Mouse (Mus musculus) heart, adult 9 months (tissue): ENCODE data around the gene Ing4.
"Not testable (repeated sequence)": the region's sequence is repeated elsewhere in the genome, so short reads cannot be mapped to it uniquely, and the experiment has no call there.

Experiments used
- DNase-seq, 2 experiments: peaks; one replicate each; pipeline ENCODE4 v3.0.0; 2022; ENCODE audit warnings: low spot score in 2 of 2

The Ing4 gene

GRCm38 (mm10) chr6:125041047-125041446 lies 1.5 kb downstream of the Ing4 start:
- DNase-seq, result no peak

- no peak for DNase-seq
Observed at GRCm38 (mm10) chr6:125042081-125042480, 2.5 kb downstream of the Ing4 start.

DNA sequence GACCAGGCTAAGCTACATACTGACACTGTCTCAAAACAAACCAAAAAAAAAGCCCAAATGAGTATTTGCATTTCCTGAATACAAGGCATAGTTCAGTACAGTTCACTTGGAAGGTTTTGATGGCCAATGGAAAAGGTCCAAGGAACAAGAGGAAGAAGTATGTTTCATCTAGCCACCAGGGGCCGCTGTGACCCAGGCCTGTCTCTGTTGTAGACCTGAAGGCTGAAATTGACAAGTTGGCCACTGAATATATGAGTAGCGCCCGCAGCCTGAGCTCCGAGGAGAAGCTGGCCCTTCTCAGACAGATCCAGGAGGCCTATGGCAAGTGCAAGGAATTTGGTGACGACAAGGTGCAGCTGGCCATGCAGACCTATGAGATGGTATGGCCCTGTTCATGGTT lies 7.1 kb downstream of the Ing4 start:
- DNase-seq, result peak; percentile 42 to 74

- DNase-seq, result no peak
Observed at GRCm38 (mm10) chr6:125049678-125050077, 10.1 kb downstream of the Ing4 start, which contains the start of gene Acrbp. Acrbp (plus strand) TSS chr6:125049689.

- no peak for DNase-seq
Observed at GRCm38 (mm10) chr6:125051237-125051636, 11.7 kb downstream of the Ing4 start.

DNA sequence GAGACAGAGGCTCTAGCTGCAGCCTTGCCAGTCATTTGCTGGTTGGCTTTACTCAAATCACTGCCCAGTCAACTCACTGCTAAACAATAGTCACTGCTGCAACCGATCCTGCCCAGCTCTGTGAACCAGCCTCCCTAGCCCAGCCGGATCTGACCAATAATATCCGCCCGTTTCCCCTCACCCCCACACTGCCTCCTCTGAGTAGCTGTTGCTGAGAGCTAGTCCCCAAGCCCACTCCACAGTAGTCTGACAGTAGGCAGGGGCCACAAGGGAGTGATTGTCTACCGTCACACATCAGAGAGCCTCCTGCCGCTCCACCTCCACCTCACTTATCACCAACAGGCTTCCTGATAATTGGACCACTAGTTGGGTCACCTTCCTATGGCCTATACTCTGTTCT lies 21.9 kb downstream of the Ing4 start:
- DNase-seq, result no peak

DNA sequence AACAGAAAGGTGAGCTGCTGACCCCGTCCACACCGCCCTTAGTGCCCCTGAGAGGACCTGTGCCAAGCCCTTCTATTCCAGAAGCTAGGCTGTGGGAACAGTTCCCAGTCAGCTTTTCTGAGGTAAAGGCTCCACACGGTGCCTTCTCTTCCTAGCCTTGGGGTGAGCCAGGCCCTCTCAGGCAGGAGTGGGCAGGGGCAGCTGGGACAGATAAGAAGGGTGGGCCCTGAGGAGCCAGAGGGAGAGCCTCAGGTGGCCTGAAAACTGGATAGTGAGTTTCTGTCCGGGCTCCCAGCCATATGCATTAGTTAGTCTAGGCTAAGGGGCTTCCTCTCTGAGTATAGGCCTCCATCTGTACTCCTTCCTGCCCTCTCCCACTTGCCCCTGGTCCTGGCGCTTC lies 23.0 kb downstream of the Ing4 start:
- DNase-seq, result no peak

- DNase-seq, result no peak
Observed at GRCm38 (mm10) chr6:125063906-125064305, 24.3 kb downstream of the Ing4 start.

DNA sequence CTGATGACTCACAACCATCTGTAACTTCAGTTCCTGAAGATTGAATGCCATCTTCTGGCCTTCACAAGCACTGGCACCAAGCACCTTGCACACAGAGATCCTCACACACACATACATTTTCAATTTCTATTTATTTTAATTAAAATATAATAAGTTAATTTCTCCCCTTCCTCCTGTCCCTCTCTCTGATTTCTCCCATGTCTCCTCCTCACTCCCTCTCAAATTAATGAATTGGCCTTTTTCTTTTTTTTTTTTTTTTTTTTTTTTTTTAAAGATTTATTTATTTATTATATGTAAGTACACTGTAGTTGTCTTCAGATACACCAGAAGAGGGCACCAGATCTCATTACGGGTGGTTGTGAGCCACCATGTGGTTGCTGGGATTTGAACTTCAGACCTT lies 25.7 kb downstream of the Ing4 start:
- DNase-seq, result not testable (repeated sequence)

- DNase-seq, result no peak
Observed at GRCm38 (mm10) chr6:125067571-125067995, 28.0 kb downstream of the Ing4 start, which contains the start of gene Lpar5. Lpar5 (plus strand) TSS chr6:125067920.

GRCm38 (mm10) chr6:125071170-125071895 lies 31.8 kb downstream of the Ing4 start:
- no peak for DNase-seq

DNA sequence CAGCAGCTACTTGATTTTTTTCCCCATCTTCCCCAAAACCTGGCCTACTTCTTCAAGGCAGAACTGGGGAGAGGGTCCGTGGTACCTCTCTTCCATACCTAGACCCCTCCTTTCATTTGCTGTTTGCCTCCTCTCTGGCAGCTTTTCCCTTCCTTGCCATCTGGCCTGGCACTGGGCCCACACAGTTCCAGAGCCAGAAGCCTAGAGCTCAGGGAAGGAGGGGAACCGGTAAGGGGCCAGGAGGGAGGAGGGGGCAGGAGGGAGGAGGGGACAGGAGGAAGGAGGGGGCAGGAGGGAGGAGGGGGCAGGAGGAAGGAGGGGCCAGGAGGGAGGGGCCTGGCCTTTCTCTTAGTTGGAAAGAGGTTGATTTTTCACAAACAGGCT lies 32.3 kb downstream of the Ing4 start:
- no peak for DNase-seq

GRCm38 (mm10) chr6:125073825-125074224 lies 34.3 kb downstream of the Ing4 start:
- DNase-seq, result no peak

DNA sequence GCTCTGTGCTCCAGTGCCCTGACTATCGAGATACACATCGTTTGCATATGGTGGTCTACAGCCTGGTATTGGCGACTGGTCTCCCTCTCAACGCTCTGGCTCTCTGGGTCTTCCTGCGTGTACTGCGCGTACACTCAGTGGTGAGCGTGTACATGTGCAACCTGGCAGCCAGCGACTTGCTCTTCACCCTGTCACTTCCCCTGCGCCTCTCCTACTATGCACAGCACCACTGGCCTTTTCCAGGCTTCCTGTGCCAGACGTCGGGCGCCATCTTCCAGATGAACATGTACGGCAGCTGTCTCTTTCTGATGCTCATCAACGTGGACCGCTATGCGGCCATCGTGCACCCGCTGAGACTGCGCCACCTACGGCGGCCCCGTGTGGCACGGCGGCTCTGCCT lies 41.8 kb downstream of the Ing4 start:
- no peak for DNase-seq

GRCm38 (mm10) chr6:125081797-125082560 lies 42.4 kb downstream of the Ing4 start:
- DNase-seq, result peak; percentile 86 to 91

DNA sequence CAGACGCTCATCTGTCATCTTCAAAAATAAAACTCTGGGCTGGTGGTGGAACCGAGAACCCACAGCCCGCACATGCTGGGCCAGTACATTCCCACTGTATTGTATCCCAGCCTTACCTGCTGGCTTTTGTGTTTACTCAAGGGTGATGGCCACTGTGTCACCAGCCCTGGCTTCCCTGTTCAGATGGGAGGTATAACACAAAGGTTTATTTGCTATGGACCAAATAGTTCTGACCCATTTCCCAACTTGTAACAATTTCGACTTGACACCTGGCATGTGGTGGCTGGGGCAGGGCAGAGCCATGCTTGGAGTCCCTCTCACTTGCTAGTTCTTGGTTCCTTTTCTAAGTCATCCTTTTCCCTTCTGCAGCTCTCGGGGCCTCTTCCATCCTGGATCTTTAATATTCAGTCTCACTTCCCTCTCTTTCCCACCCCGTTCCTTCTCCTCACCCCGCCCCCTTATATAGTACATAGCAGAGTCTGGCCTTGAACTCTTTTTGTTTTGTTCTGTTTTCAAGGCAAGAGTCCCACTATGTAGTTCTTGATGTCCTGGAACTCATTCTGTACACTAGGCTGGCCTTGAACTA lies 43.3 kb downstream of the Ing4 start:
- no peak for DNase-seq

DNA sequence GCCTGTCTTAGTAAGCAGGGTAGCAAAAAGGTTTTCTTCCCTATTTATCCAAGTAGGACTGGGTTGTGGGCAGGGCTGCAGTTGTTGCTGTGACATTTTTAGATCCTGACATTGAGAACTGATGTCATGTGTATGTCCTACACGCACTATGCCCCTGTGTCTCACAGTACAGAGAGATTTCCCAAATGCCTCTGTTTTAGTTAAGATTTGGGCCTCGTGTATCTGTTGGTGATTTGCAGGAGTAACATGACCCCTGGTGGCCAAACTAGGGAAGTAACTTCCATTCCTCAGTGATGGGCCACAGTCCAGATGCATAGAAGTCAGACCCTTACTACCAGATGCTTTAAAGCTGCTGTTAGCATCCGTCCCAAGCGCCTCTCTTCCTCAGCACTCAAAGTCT lies 44.9 kb downstream of the Ing4 start:
- DNase-seq, result peak; percentile 54 to 69

GRCm38 (mm10) chr6:125087937-125088336 lies 48.4 kb downstream of the Ing4 start:
- no peak for DNase-seq

DNA sequence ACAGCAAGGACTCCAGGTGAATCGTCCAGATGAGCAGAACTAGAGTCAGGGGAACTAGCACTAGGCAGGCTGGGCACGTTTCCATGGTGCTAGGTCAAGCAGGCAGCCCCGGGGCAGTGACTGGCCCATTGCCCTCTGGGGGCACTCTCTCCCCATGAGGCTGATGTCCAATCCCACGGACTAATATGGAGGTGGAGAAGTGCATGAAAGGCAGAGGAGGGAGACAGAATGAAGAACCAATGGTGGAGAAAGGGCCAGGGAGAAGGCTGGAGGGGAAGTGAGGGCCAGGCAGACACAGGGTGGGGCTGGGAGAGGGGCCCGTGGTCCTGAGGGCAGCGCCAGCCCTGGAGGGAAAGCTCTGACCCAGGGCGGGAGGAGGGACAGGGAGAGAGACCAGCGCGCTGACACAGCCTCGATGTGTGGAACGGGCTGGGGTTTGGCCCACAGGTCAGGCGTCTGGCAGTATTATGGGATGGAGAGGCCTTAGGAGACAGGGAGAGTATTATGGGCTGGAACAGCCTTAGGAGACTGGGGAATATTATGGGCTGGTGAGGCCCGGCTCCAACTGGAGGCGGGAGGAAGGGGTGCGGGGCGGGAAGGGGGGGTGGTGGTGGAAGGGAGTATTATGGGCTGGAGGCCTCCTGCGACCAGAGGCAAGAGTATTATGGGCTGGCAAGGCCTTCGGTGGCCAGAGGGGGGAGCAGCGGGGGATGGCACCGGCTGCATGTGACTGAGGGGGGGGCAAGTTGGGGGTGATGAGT lies 49.2 kb downstream of the Ing4 start:
- peak; percentile 87 to 88 for DNase-seq

GRCm38 (mm10) chr6:125089521-125090321 lies 50.2 kb downstream of the Ing4 start:
- peak; percentile 83 to 87 for DNase-seq
